Mouse (Mus musculus): ENCODE measurements around the gene Ndufs7. TPM values are rescaled to one million over a fixed set of nuclear protein-coding genes. Genes with fewer than 3 reads are reported as not detected.

Ndufs7 gene
- total and polyA plus RNA-seq, 3 experiments = 377 to 458 TPM; not detected in 1

GRCm38 (mm10) chr10:80281921-80282371, 33.0 kb downstream of the Ndufs7 start:
- Histone ChIP-seq H3K36me3 (ENCODE audit: control insufficient read depth in 1 of 2, insufficient read depth in 2 of 2, low read length in 2 of 2) (peaks cover 0 to 19% of the 10 kb centered on the region in 2 experiments; a peak in 2 of 4 replicates), H3K9ac (ENCODE audit: control insufficient read depth, low read depth, low read length, poor library complexity, severe bottlenecking) (no peak overlapping the region), H3K27me3 (ENCODE audit: control insufficient read depth in 1 of 2, insufficient read depth in 2 of 2, low read length in 2 of 2) (no peaks in the 10 kb centered on the region), H3K79me2 (ENCODE audit: control insufficient read depth, insufficient read depth, low read length, poor library complexity) (no peaks in the 10 kb centered on the region), H3K9me3 (replicated peaks; ENCODE audit: insufficient read depth, low read length) (no peaks in the 10 kb centered on the region), H3K27ac (ENCODE audit: control insufficient read depth, low read depth, low read length) (no peak overlapping the region), H3K4me3 (ENCODE audit: control insufficient read depth in 1 of 2, insufficient read depth in 1 of 2, low read depth in 2 of 2, low read length in 2 of 2) (no peak overlapping the region), H3K4me1 (ENCODE audit: control insufficient read depth in 1 of 2, insufficient read depth in 2 of 2, low read length in 2 of 2) (no peaks in the 10 kb centered on the region)
- DNase-seq (ENCODE audit: low read depth, low spot score) = no peak
- TF ChIP-seq POLR2A (IDR thresholded peaks at IDR 0.05; ENCODE audit: control insufficient read depth in 1 of 2, insufficient read depth in 1 of 2, low read depth in 1 of 2, low read length in 2 of 2, poor library complexity in 1 of 2) (0 out of 4 replicates have a peak, but pooled peaks of 1 of the 2 experiments have one; percentile 7), POLR2AphosphoS2 (IDR thresholded peaks at IDR 0.05; ENCODE audit: low read length) (no peak)

GRCm38 (mm10) chr10:80282481-80283441, 33.8 kb downstream of the Ndufs7 start:
- peaks cover 0 to 20% of the 10 kb centered on the region in 2 experiments; a peak in 2 of 4 replicates for H3K36me3 ChIP-seq (ENCODE audit: control insufficient read depth in 1 of 2, insufficient read depth in 2 of 2, low read length in 2 of 2)
- no peak for TF ChIP-seq ETS1 (IDR thresholded peaks at IDR 0.05; ENCODE audit: low read depth, low read length)
- no peaks in the 10 kb centered on the region for H3K79me2 ChIP-seq (ENCODE audit: control insufficient read depth, insufficient read depth, low read length, poor library complexity)
- no peaks in the 10 kb centered on the region for H3K9me3 ChIP-seq (replicated peaks; ENCODE audit: insufficient read depth, low read length)
- no peak overlapping the region for H3K9ac ChIP-seq (ENCODE audit: control insufficient read depth, low read depth, low read length, poor library complexity, severe bottlenecking)
- H3K4me3 ChIP-seq (ENCODE audit: control insufficient read depth in 1 of 2, insufficient read depth in 1 of 2, low read depth in 2 of 2, low read length in 2 of 2) = no peak overlapping the region
- DNase-seq (ENCODE audit: low read depth, low spot score) = no peak
- no peaks in the 10 kb centered on the region for H3K4me1 ChIP-seq (ENCODE audit: control insufficient read depth in 1 of 2, insufficient read depth in 2 of 2, low read length in 2 of 2)
- H3K27me3 ChIP-seq (ENCODE audit: control insufficient read depth in 1 of 2, insufficient read depth in 2 of 2, low read length in 2 of 2) = no peaks in the 10 kb centered on the region
- no peak overlapping the region for H3K27ac ChIP-seq (ENCODE audit: control insufficient read depth, low read depth, low read length)

- H3K4me3 ChIP-seq (ENCODE audit: control insufficient read depth in 1 of 2, insufficient read depth in 1 of 2, low read depth in 2 of 2, low read length in 2 of 2) = no peak overlapping the region
- no peaks in the 10 kb centered on the region for H3K4me1 ChIP-seq (ENCODE audit: control insufficient read depth in 1 of 2, insufficient read depth in 2 of 2, low read length in 2 of 2)
These were observed 36.5 kb downstream of the Ndufs7 start for GRCm38 (mm10) chr10:80285222-80286070.

GRCm38 (mm10) chr10:80288097-80288496, 39.2 kb downstream of the Ndufs7 start:
- no peak overlapping the region for H3K27ac ChIP-seq (ENCODE audit: control insufficient read depth, low read depth, low read length)
- no peak for TF ChIP-seq MEF2A (IDR thresholded peaks at IDR 0.05; ENCODE audit: extremely low read depth, insufficient replicate concordance, low read depth, low read length, poor library complexity, severe bottlenecking)
- TF ChIP-seq HCFC1 (IDR thresholded peaks at IDR 0.05; ENCODE audit: low read depth, low read length) = no peak
- no peak for TF ChIP-seq ZNF384 (IDR thresholded peaks at IDR 0.05; ENCODE audit: low read depth, low read length)
- TF ChIP-seq GABPA (IDR thresholded peaks at IDR 0.05; ENCODE audit: low read depth, low read length) = no peak
- peaks cover 9% of the 10 kb centered on the region for H3K79me2 ChIP-seq (ENCODE audit: control insufficient read depth, insufficient read depth, low read length, poor library complexity)
- H3K36me3 ChIP-seq (ENCODE audit: control insufficient read depth in 1 of 2, insufficient read depth in 2 of 2, low read length in 2 of 2) = peaks cover 2 to 13% of the 10 kb centered on the region in 2 experiments; a peak in 2 of 4 replicates
- no peaks in the 10 kb centered on the region for H3K27me3 ChIP-seq (ENCODE audit: control insufficient read depth in 1 of 2, insufficient read depth in 2 of 2, low read length in 2 of 2)
- peaks cover 0 to 4% of the 10 kb centered on the region in 2 experiments; a peak in 1 of 4 replicates for H3K4me1 ChIP-seq (ENCODE audit: control insufficient read depth in 1 of 2, insufficient read depth in 2 of 2, low read length in 2 of 2)
- no peak overlapping the region for H3K4me3 ChIP-seq (ENCODE audit: control insufficient read depth in 1 of 2, insufficient read depth in 1 of 2, low read depth in 2 of 2, low read length in 2 of 2)
- H3K9me3 ChIP-seq (replicated peaks; ENCODE audit: insufficient read depth, low read length) = no peaks in the 10 kb centered on the region
- no peak overlapping the region for H3K9ac ChIP-seq (ENCODE audit: control insufficient read depth, low read depth, low read length, poor library complexity, severe bottlenecking)
- DNase-seq (ENCODE audit: low read depth, low spot score) = no peak

More at GRCm38 (mm10) chr10:80285222-80286070, 36.5 kb downstream of the Ndufs7 start:
- H3K27ac ChIP-seq (ENCODE audit: control insufficient read depth, low read depth, low read length) = no peak overlapping the region
- peaks cover 0 to 15% of the 10 kb centered on the region in 2 experiments; a peak in 2 of 4 replicates for H3K36me3 ChIP-seq (ENCODE audit: control insufficient read depth in 1 of 2, insufficient read depth in 2 of 2, low read length in 2 of 2)
- no peak for TF ChIP-seq UBTF (IDR thresholded peaks at IDR 0.05; ENCODE audit: borderline replicate concordance, insufficient read depth, low read depth, low read length)
- H3K27me3 ChIP-seq (ENCODE audit: control insufficient read depth in 1 of 2, insufficient read depth in 2 of 2, low read length in 2 of 2) = no peaks in the 10 kb centered on the region
- H3K9me3 ChIP-seq (replicated peaks; ENCODE audit: insufficient read depth, low read length) = no peaks in the 10 kb centered on the region
- H3K79me2 ChIP-seq (ENCODE audit: control insufficient read depth, insufficient read depth, low read length, poor library complexity) = no peaks in the 10 kb centered on the region
- H3K9ac ChIP-seq (ENCODE audit: control insufficient read depth, low read depth, low read length, poor library complexity, severe bottlenecking) = no peak overlapping the region
- no peak for DNase-seq (ENCODE audit: low read depth, low spot score)

Measured in MEL (cell line).